Mouse (Mus musculus) embryonic facial prominence, embryonic 12.5 days (tissue): ENCODE results near the gene Lancl2. TPM values are rescaled to one million over a fixed set of nuclear protein-coding genes. Genes with fewer than 3 reads are reported as not detected.

Source experiments
- ATAC-seq: fragments of 200-750 bp; cut with Nextera tagmentation; 2 replicates; pipeline ENCODE4 v1.8.0; 2017; ENCODE audit not compliant: insufficient number of reproducible peaks, insufficient read depth, low FRiP score, low TSS enrichment
- H3K27ac ChIP-seq: fragments of 300-500 bp; sonication (generic); 2 replicates; pipeline ENCODE4 v1.5.1; 2016; ENCODE audit warnings: mild to moderate bottlenecking
- H3K27me3 ChIP-seq: fragments of 300-500 bp; sonication (generic); 2 replicates; pipeline ENCODE4 v1.6.1; 2016; ENCODE audit warnings: mild to moderate bottlenecking, moderate library complexity
- H3K36me3 ChIP-seq: fragments of 300-500 bp; sonication (generic); 2 replicates; pipeline ENCODE4 v1.6.1; 2016; ENCODE audit warnings: mild to moderate bottlenecking
- H3K4me1 ChIP-seq: fragments of 300-500 bp; sonication (generic); 2 replicates; pipeline ENCODE4 v1.6.1; 2016
- H3K4me2 ChIP-seq: fragments of 300-500 bp; sonication (generic); replicated peaks from 2 replicates; pipeline ENCODE4 v1.6.1; 2016; ENCODE audit warnings: mild to moderate bottlenecking, moderate library complexity
- H3K4me3 ChIP-seq: fragments of 300-500 bp; sonication (generic); 2 replicates; pipeline ENCODE4 v1.5.1; 2016; ENCODE audit warnings: mild to moderate bottlenecking
- H3K9ac ChIP-seq: fragments of 300-500 bp; sonication (generic); 2 replicates; pipeline ENCODE4 v1.6.1; 2016; ENCODE audit warnings: mild to moderate bottlenecking, moderate library complexity
- H3K9me3 ChIP-seq: fragments of 300-500 bp; sonication (generic); 2 replicates; pipeline ENCODE4 v1.6.1; 2016; ENCODE audit warnings: mild to moderate bottlenecking, moderate library complexity
- WGBS: fragments of 180-500 bp; shearing (Covaris S2); methylation state at CpG from one replicate; pipeline ENCODE4 v1.1.7; 2016; 5-methylcytosine and 5-hydroxymethylcytosine counted together
- polyA plus RNA-seq: library from polyadenylated mRNA; unstranded; fragments of >200 nt; fragmentation: Nextera tagmentation; extraction: Ambion mirVana; gene quantifications from 2 replicates; pipeline ENCODE4 v1.2.1, GENCODE M21; 2016

Lancl2 gene
- polyA plus RNA-seq, 1 experiment from 2014 or later: 39.7 TPM

- Histone ChIP-seq H3K4me3 (no peak overlapping the region), H3K9me3 (no peaks in the 10 kb centered on the region), H3K4me2 (no peak overlapping the region), H3K9ac (no peak overlapping the region), H3K27me3 (no peaks in the 10 kb centered on the region), H3K36me3 (0 out of 2 replicates have a peak, but pooled peaks cover 4% of the 10 kb centered on the region), H3K27ac (no peak overlapping the region), H3K4me1 (no peaks in the 10 kb centered on the region)
- 91% methylated on average over 1 of the region's 1 CpGs for WGBS
- no peak for ATAC-seq
Measured at GRCm38 (mm10) chr6:57742749-57743148, 40.4 kb downstream of the Lancl2 start.

GRCm38 (mm10) chr6:57743333-57743732, 41.0 kb downstream of the Lancl2 start:
- no peak overlapping the region for H3K27ac ChIP-seq
- H3K9me3 ChIP-seq: no peaks in the 10 kb centered on the region
- no peaks in the 10 kb centered on the region for H3K27me3 ChIP-seq
- no peak for ATAC-seq
- H3K4me2 ChIP-seq: no peak overlapping the region
- 78% methylated on average over 2 of the region's 2 CpGs for WGBS
- no peaks in the 10 kb centered on the region for H3K36me3 ChIP-seq
- no peak overlapping the region for H3K4me3 ChIP-seq
- H3K4me1 ChIP-seq: no peaks in the 10 kb centered on the region
- no peak overlapping the region for H3K9ac ChIP-seq

GRCm38 (mm10) chr6:57744123-57744522, 41.8 kb downstream of the Lancl2 start:
- no peaks in the 10 kb centered on the region for H3K9me3 ChIP-seq
- 88% methylated on average over 2 of the region's 2 CpGs for WGBS
- no peak overlapping the region for H3K4me2 ChIP-seq
- no peaks in the 10 kb centered on the region for H3K36me3 ChIP-seq
- H3K4me1 ChIP-seq: no peaks in the 10 kb centered on the region
- no peak overlapping the region for H3K27ac ChIP-seq
- no peak overlapping the region for H3K4me3 ChIP-seq
- no peaks in the 10 kb centered on the region for H3K27me3 ChIP-seq
- no peak overlapping the region for H3K9ac ChIP-seq
- ATAC-seq: no peak

GRCm38 (mm10) chr6:57744974-57745747, 42.8 kb downstream of the Lancl2 start:
- ATAC-seq: no peak
- Histone ChIP-seq H3K36me3 (no peaks in the 10 kb centered on the region), H3K27ac (no peak overlapping the region), H3K4me2 (no peak overlapping the region), H3K9me3 (no peaks in the 10 kb centered on the region), H3K27me3 (no peaks in the 10 kb centered on the region), H3K9ac (no peak overlapping the region), H3K4me3 (no peak overlapping the region), H3K4me1 (no peaks in the 10 kb centered on the region)
- 92% methylated on average over 4 of the region's 4 CpGs for WGBS

- no peaks in the 10 kb centered on the region for H3K27me3 ChIP-seq
- H3K9me3 ChIP-seq: no peaks in the 10 kb centered on the region
- no peak overlapping the region for H3K4me2 ChIP-seq
- H3K9ac ChIP-seq: no peak overlapping the region
- H3K4me3 ChIP-seq: no peak overlapping the region
- H3K27ac ChIP-seq: no peak overlapping the region
- no peaks in the 10 kb centered on the region for H3K36me3 ChIP-seq
- no peak for ATAC-seq
- WGBS: 96% methylated on average over 2 of the region's 2 CpGs
- H3K4me1 ChIP-seq: no peaks in the 10 kb centered on the region
Measured at GRCm38 (mm10) chr6:57745748-57746129, 43.4 kb downstream of the Lancl2 start.

- no peaks in the 10 kb centered on the region for H3K9me3 ChIP-seq
- H3K27me3 ChIP-seq: no peaks in the 10 kb centered on the region
- H3K4me1 ChIP-seq: no peaks in the 10 kb centered on the region
- ATAC-seq: no peak
- no peak overlapping the region for H3K27ac ChIP-seq
- no peak overlapping the region for H3K4me3 ChIP-seq
- H3K9ac ChIP-seq: no peak overlapping the region
- peaks cover 33% of the 10 kb centered on the region for H3K36me3 ChIP-seq
- no peak overlapping the region for H3K4me2 ChIP-seq
- 94% methylated on average over 9 of the region's 9 CpGs for WGBS
Measured at GRCm38 (mm10) chr6:57753962-57754759, 51.8 kb downstream of the Lancl2 start.

- Histone ChIP-seq H3K36me3 (peaks cover 21% of the 10 kb centered on the region), H3K4me1 (no peaks in the 10 kb centered on the region), H3K27me3 (no peaks in the 10 kb centered on the region), H3K9me3 (no peaks in the 10 kb centered on the region), H3K9ac (no peak overlapping the region), H3K4me2 (no peak overlapping the region), H3K27ac (no peak overlapping the region), H3K4me3 (no peak overlapping the region)
- ATAC-seq: no peak
Measured at GRCm38 (mm10) chr6:57763054-57763453, 60.7 kb downstream of the Lancl2 start.

- no peaks in the 10 kb centered on the region for H3K9me3 ChIP-seq
- H3K4me3 ChIP-seq: no peak overlapping the region
- H3K27me3 ChIP-seq: no peaks in the 10 kb centered on the region
- no peak overlapping the region for H3K27ac ChIP-seq
- 59% methylated on average over 3 of the region's 3 CpGs for WGBS
- no peaks in the 10 kb centered on the region for H3K4me1 ChIP-seq
- no peak overlapping the region for H3K4me2 ChIP-seq
- no peak for ATAC-seq
- H3K9ac ChIP-seq: no peak overlapping the region
- peaks cover 19% of the 10 kb centered on the region for H3K36me3 ChIP-seq
Measured at GRCm38 (mm10) chr6:57765095-57765878, 62.9 kb downstream of the Lancl2 start.

- Histone ChIP-seq H3K4me2 (no peak overlapping the region), H3K4me1 (no peaks in the 10 kb centered on the region), H3K4me3 (no peak overlapping the region), H3K27ac (no peak overlapping the region), H3K27me3 (no peaks in the 10 kb centered on the region), H3K9ac (no peak overlapping the region), H3K36me3 (peaks cover 14% of the 10 kb centered on the region), H3K9me3 (no peaks in the 10 kb centered on the region)
- 64% methylated on average over 1 of the region's 1 CpGs for WGBS
- ATAC-seq: no peak
Measured at GRCm38 (mm10) chr6:57766287-57766686, 63.9 kb downstream of the Lancl2 start.

GRCm38 (mm10) chr6:57767112-57767868, 65.0 kb downstream of the Lancl2 start:
- 78% methylated on average over 8 of the region's 8 CpGs for WGBS
- Histone ChIP-seq H3K27me3 (no peaks in the 10 kb centered on the region), H3K27ac (no peak overlapping the region), H3K9me3 (no peaks in the 10 kb centered on the region), H3K4me1 (no peaks in the 10 kb centered on the region), H3K9ac (no peak overlapping the region), H3K4me2 (no peak overlapping the region), H3K36me3 (peaks cover 8% of the 10 kb centered on the region), H3K4me3 (no peak overlapping the region)
- ATAC-seq: no peak

GRCm38 (mm10) chr6:57768948-57769525, 66.7 kb downstream of the Lancl2 start:
- no peaks in the 10 kb centered on the region for H3K4me1 ChIP-seq
- no peak overlapping the region for H3K27ac ChIP-seq
- H3K9ac ChIP-seq: no peak overlapping the region
- no peaks in the 10 kb centered on the region for H3K27me3 ChIP-seq
- ATAC-seq: no peak
- H3K4me2 ChIP-seq: no peak overlapping the region
- H3K36me3 ChIP-seq: peaks cover 13% of the 10 kb centered on the region
- H3K4me3 ChIP-seq: no peak overlapping the region
- no peaks in the 10 kb centered on the region for H3K9me3 ChIP-seq
- 88% methylated on average over 7 of the region's 7 CpGs for WGBS
